In the genomic region with DNA sequence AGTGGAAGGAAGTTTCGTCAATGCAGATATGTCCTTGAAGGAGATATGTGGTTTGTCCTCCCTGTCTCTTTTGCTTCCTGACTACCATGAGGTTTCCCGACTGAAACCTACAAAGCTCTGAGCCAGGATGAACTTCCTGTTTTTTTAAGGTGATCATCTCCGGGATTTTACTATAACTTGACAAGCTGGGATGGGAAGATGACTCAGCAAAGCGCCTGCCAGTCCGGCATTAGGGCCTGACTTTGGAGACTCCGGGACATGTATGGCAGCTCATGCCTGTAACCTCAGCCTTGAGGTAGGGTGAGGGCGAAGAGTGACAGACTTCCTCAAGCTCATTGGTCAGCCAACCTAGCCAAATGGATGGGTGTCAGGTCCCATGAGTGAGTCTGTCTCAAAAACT, we compare ENCODE assay signal across 20 mouse cellular contexts. TPM values are rescaled to one million over a fixed set of nuclear protein-coding genes. Genes with fewer than 3 reads are reported as not detected.
DNase-seq lines count a peak whose midpoint lies in the region; ATAC-seq and TF ChIP-seq lines count a peak whose summit lies in the region.
"Had no signal": no experiment of that assay in that cellular context is flagged by ENCODE, and none has a peak within 500 bp of the region (broad histone marks: within the 10 kb centered on the region; RNA-seq: fewer than 3 reads in every experiment).

No protein-coding gene starts in this region.

- no peak for ATAC-seq in heart, embryonic 12.5 days (ENCODE audit: insufficient number of reproducible peaks, low FRiP score)
- ATAC-seq: forebrain, embryonic 15.5 days; intestine, postnatal 0 days; Patski had no signal

- H3K36me3 ChIP-seq in C2C12 (ENCODE audit: control insufficient read depth, insufficient read depth): no peaks in the 10 kb centered on the region
- H3K36me3 ChIP-seq in myocyte (ENCODE audit: control insufficient read depth, insufficient read depth): no peaks in the 10 kb centered on the region
- no peaks in the 10 kb centered on the region for H3K36me3 ChIP-seq in heart, embryonic 12.5 days
- H3K36me3 ChIP-seq: embryonic facial prominence, embryonic 12.5 days; forebrain, embryonic 15.5 days; hindbrain, embryonic 10.5 days; hindbrain, embryonic 15.5 days had no signal

- H3K4me3 ChIP-seq in C2C12 (ENCODE audit: insufficient read depth, poor library complexity, severe bottlenecking) (no peak overlapping the region), myocyte (no peak overlapping the region)
- H3K4me3 ChIP-seq in heart, embryonic 12.5 days: no peak overlapping the region
- H3K4me3 ChIP-seq: embryonic facial prominence, embryonic 12.5 days; forebrain, embryonic 15.5 days; hindbrain, embryonic 10.5 days; hindbrain, embryonic 15.5 days had no signal

- H3K27ac ChIP-seq in heart, embryonic 12.5 days (ENCODE audit: poor library complexity, severe bottlenecking): no peak overlapping the region
- H3K27ac ChIP-seq: embryonic facial prominence, embryonic 12.5 days; forebrain, embryonic 15.5 days; hindbrain, embryonic 10.5 days; hindbrain, embryonic 15.5 days had no signal

- H3K27me3 ChIP-seq in C2C12 (ENCODE audit: control insufficient read depth, insufficient read depth, insufficient read length): no peaks in the 10 kb centered on the region
- H3K27me3 ChIP-seq in myocyte (ENCODE audit: control insufficient read depth, insufficient read depth, insufficient read length): no peaks in the 10 kb centered on the region
- H3K27me3 ChIP-seq in heart, embryonic 12.5 days (replicated peaks): no peaks in the 10 kb centered on the region
- H3K27me3 ChIP-seq: embryonic facial prominence, embryonic 12.5 days; forebrain, embryonic 15.5 days; hindbrain, embryonic 15.5 days; Patski had no signal

- WGBS in heart, embryonic 12.5 days: 74% methylated on average over 7 of the region's 7 CpGs

- H3K79me2 ChIP-seq in C2C12 (ENCODE audit: control insufficient read depth, insufficient read depth): no peaks in the 10 kb centered on the region
- H3K79me2 ChIP-seq in myocyte (ENCODE audit: control insufficient read depth, insufficient read depth): no peaks in the 10 kb centered on the region

- no peaks in the 10 kb centered on the region for H3K9me3 ChIP-seq in heart, embryonic 12.5 days (replicated peaks)
- H3K9me3 ChIP-seq: embryonic facial prominence, embryonic 12.5 days; forebrain, embryonic 15.5 days; hindbrain, embryonic 10.5 days; hindbrain, embryonic 15.5 days had no signal

- H3K9ac ChIP-seq in heart, embryonic 12.5 days: no peak overlapping the region
- H3K9ac ChIP-seq: embryonic facial prominence, embryonic 12.5 days; forebrain, embryonic 15.5 days; hindbrain, embryonic 15.5 days had no signal

- TF ChIP-seq CTCF in C2C12 (IDR thresholded peaks at IDR 0.05; ENCODE audit: control insufficient read depth, insufficient read depth, insufficient read length): no peak

- peak overlapping the region; percentile 39 for H3K4me2 ChIP-seq in myocyte (ENCODE audit: low read depth)
- no peak overlapping the region for H3K4me2 ChIP-seq in heart, embryonic 12.5 days
- H3K4me2 ChIP-seq: embryonic facial prominence, embryonic 12.5 days; forebrain, embryonic 15.5 days; heart, embryonic 11.5 days; hindbrain, embryonic 15.5 days had no signal

- H3K79me3 ChIP-seq in C2C12 (ENCODE audit: low read depth): no peaks in the 10 kb centered on the region

- no peak for TF ChIP-seq POLR2A in myocyte (IDR thresholded peaks at IDR 0.05; ENCODE audit: insufficient read length, low read depth)

- H3ac ChIP-seq in C2C12 (ENCODE audit: control insufficient read depth, insufficient read length, low read depth) (no peak overlapping the region), myocyte (ENCODE audit: control insufficient read depth, insufficient read length) (no peak overlapping the region)

- no peaks in the 10 kb centered on the region for H3K4me1 ChIP-seq in heart, embryonic 12.5 days (replicated peaks)
- H3K4me1 ChIP-seq: embryonic facial prominence, embryonic 12.5 days; forebrain, embryonic 15.5 days; hindbrain, embryonic 10.5 days; hindbrain, embryonic 15.5 days had no signal

- peak; percentile 37 for DNase-seq in 3T3-L1 (ENCODE audit: low read depth, low spot score)
- DNase-seq in MEL-GATA-1-ER (ENCODE audit: extremely low read depth, low read depth): peak; percentile 33
- DNase-seq in adipocyte (ENCODE audit: low spot score): no peak
- DNase-seq: adrenal gland, adult 2 months; adrenal gland, postnatal 25 days; B cell, adult 2 months; cerebellum, adult 18-20 months; cerebellum, postnatal 10 days; gastrocnemius, postnatal 36 days; heart, adult 18-20 months had no signal

TF ChIP-seq in C2C12, 6 proteins besides CTCF, POLR2A, EP300 and RAD21:
- peak; percentile 37 for TF ChIP-seq MAX (IDR thresholded peaks at IDR 0.05)
- TF ChIP-seq USF1 (IDR thresholded peaks at IDR 0.05; ENCODE audit: low read depth): no peak

TF ChIP-seq in myocyte, 11 proteins besides CTCF, POLR2A, EP300 and RAD21:
- TF ChIP-seq SRF (IDR thresholded peaks at IDR 0.05; ENCODE audit: control insufficient read depth, insufficient read length, low read depth): no peak

RNA-seq across cellular contexts. Expression of a gene that starts 22.9 kb away (rescaled TPM):
- 6.3 TPM for polyA plus RNA-seq in C2C12 (2012; fragmentation: generic; extraction: Trizol)
- polyA plus RNA-seq in myocyte (2012; fragmentation: generic; extraction: Trizol): 8.9 TPM
- 37.3 and 37.8 TPM in 2 replicates for polyA plus RNA-seq in heart, embryonic 12.5 days (2016; fragmentation: Nextera tagmentation; extraction: Ambion mirVana)
